Mouse (Mus musculus) heart, adult 2 months (tissue): ENCODE results near the gene Trat1. TPM values are rescaled to one million over a fixed set of nuclear protein-coding genes. Genes with fewer than 3 reads are reported as not detected.

Source experiments
- DNase-seq, 2 experiments: peaks; one replicate each; pipeline ENCODE4 v3.0.0; 2021
- H3K27ac ChIP-seq: fragments of 200-600 bp; 2 replicates; pipeline ENCODE4 v1.8.1; 2022
- H3K27me3 ChIP-seq: fragments of 200-500 bp; 2 replicates; pipeline ENCODE4 v1.6.1; 2012; ENCODE audit warnings: mild to moderate bottlenecking, low read length, inconsistent platforms, mixed read lengths; ENCODE audit not compliant: control insufficient read depth, insufficient read depth
- H3K36me3 ChIP-seq: fragments of 200-500 bp; 2 replicates; pipeline ENCODE4 v1.6.1; 2012; ENCODE audit warnings: low read length, inconsistent platforms; ENCODE audit not compliant: control insufficient read depth, insufficient read depth
- H3K4me1 ChIP-seq: fragments of 200-500 bp; 2 replicates; pipeline ENCODE4 v1.6.1; 2011; ENCODE audit warnings: low read length; ENCODE audit not compliant: control insufficient read depth, insufficient read depth
- H3K4me3 ChIP-seq: fragments of 200-600 bp; 2 replicates; pipeline ENCODE4 v1.8.1; 2022
- H3K79me2 ChIP-seq: fragments of 200-500 bp; replicated peaks from 2 replicates; pipeline ENCODE4 v1.6.1; 2012; ENCODE audit warnings: mild to moderate bottlenecking, inconsistent platforms, low read length, moderate library complexity, mixed read lengths; ENCODE audit not compliant: control insufficient read depth, insufficient read depth
- H3K9ac ChIP-seq: fragments of 200-500 bp; 2 replicates; pipeline ENCODE4 v1.6.1; 2012; ENCODE audit warnings: low read depth, mild to moderate bottlenecking, control low read depth, inconsistent platforms, low read length, mixed read lengths
- CTCF ChIP-seq: fragments of 200-600 bp; IDR thresholded peaks from 2 replicates; pipeline ENCODE4 v1.8.1; 2022; ENCODE audit warnings: antibody characterized with exemption, mild to moderate bottlenecking, moderate library complexity
- EP300 ChIP-seq: fragments of 200-500 bp; IDR thresholded peaks from 2 replicates; pipeline ENCODE4 v1.6.1; 2011; ENCODE audit warnings: low read depth, low read length, control low read depth; ENCODE audit not compliant: insufficient read depth
- POLR2A ChIP-seq: fragments of 200-500 bp; IDR thresholded peaks from 2 replicates; pipeline ENCODE4 v1.6.1; 2011; ENCODE audit warnings: mild to moderate bottlenecking, low read depth, low read length, control low read depth; ENCODE audit not compliant: insufficient read depth
- WGBS: fragments of 180-500 bp; shearing (Covaris S2); methylation state at CpG from one replicate; pipeline ENCODE4 v1.1.7; 2018; 5-methylcytosine and 5-hydroxymethylcytosine counted together
- intact Hi-C: fragments of 180-260 bp; cut with DNase I; formaldehyde crosslinking; loops from one replicate; pipeline ENCODE4 v1.15.1; 2025
- polyA plus RNA-seq: library from polyadenylated mRNA; depleted of rRNA; stranded (reverse); fragments of >200 nt; gene quantifications from 2 replicates; pipeline ENCODE4 v1.2.3, GENCODE M21; 2012
- total RNA-seq, 2 experiments: library from RNA; stranded (reverse); gene quantifications; 2 replicates each; pipeline ENCODE4 v1.2.3; 2021

Trat1 gene
- total and polyA plus RNA-seq, 3 experiments = 0.04 to 0.25 TPM; not detected in 1

DNA sequence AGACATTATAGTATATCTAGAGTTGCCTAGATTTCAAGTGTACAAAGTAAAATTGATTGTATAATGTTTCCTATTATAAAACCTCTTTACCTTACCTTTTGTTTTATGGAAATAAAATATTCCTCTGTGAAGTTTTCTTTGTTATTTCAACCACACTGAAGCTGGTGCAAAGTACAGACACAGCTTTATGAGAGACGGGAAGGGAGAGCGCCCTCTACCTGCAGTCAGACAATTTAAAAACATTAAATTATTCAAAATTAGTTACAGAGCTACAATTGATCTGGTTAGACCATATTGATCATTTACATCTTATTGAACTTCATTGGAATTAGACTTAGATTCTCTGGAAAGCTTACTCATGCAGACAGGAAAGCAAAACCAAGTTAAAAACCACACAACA lies 5.4 kb upstream of the Trat1 start:
- Histone ChIP-seq H3K27me3 (no peaks in the 10 kb centered on the region), H3K4me3 (no peak overlapping the region), H3K36me3 (no peaks in the 10 kb centered on the region), H3K4me1 (no peaks in the 10 kb centered on the region), H3K9ac (no peak overlapping the region), H3K79me2 (no peaks in the 10 kb centered on the region), H3K27ac (no peak overlapping the region)
- no peak for TF ChIP-seq EP300
- no peak for TF ChIP-seq CTCF
- TF ChIP-seq POLR2A = no peak
- WGBS = 54% methylated on average over 2 of the region's 2 CpGs
- intact Hi-C loops = no loop called here
- DNase-seq = no peak

DNA sequence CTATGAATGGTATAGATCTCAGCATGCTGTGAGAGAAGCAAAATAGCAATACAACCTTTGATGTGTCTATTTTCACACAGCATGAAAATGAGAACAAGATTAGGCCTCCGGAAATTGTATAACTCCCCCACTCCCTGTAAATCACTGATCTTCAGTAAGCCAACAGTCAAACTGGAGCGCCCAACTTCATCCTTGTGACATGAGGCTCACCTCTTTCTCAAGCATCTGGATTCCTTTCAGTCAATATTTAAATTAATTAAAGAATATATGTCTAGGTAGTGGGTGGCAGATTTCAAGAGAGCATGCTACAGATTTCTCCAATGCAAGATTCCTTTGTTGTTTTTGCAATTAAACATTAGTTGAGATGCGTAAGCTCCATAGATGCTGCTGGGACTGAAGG lies 2.6 kb downstream of the Trat1 start:
- TF ChIP-seq POLR2A (no peak), EP300 (no peak), CTCF (no peak)
- no peaks in the 10 kb centered on the region for H3K79me2 ChIP-seq
- no peaks in the 10 kb centered on the region for H3K36me3 ChIP-seq
- no peak overlapping the region for H3K9ac ChIP-seq
- no peaks in the 10 kb centered on the region for H3K4me1 ChIP-seq
- no peak for DNase-seq
- H3K27me3 ChIP-seq = no peaks in the 10 kb centered on the region
- H3K4me3 ChIP-seq = no peak overlapping the region
- H3K27ac ChIP-seq = no peak overlapping the region
- 91% methylated on average over 3 of the region's 3 CpGs for WGBS
- intact Hi-C loops = no loop called here

DNA sequence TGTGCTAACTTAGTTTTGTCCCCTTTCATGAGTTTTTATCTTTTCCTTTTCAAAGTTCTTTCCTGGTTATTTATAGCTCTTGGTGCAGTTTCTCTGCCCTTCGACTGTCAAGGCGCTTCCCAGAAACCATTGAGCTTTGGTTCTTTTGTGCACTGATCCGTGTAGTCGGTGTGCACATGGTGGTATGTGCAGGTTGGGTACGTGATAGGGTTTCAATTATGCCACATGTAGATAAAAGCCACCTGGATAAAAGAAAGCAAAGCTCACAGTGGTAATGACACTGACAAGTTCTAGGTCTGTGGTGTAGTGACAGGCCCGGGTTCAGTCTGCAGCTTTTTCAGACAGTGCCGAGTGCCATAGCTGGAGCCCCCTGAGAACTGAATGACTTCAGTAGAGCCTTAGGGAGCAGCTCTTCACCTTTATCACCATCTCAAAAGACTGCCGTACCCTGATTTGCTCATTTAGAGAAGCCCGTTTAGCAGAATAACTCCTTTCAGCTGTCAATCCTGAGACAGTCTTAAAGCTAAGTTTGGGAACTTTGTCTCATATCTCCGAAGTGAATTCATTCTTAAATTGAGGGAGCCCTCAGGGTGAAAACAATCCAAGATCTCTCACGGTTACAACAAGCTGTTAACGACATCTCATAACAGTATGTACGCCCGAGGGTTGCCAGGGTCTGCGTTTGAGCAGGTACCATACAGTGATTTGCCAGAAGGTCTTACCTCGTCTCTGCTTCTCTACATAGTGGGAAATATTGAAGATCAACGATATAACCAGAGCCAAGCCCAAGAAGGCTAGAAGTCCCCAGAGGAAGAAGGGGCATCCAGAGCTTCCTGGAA lies 11.0 kb downstream of the Trat1 start:
- DNase-seq = no peak
- no peak for TF ChIP-seq CTCF
- TF ChIP-seq EP300 = no peak
- no peak for TF ChIP-seq POLR2A
- Histone ChIP-seq H3K4me1 (no peaks in the 10 kb centered on the region), H3K36me3 (no peaks in the 10 kb centered on the region), H3K27ac (no peak overlapping the region), H3K9ac (no peak overlapping the region), H3K79me2 (no peaks in the 10 kb centered on the region), H3K4me3 (no peak overlapping the region), H3K27me3 (no peaks in the 10 kb centered on the region)
- intact Hi-C loops = no loop called here
- WGBS = 71% methylated on average over 17 of the region's 17 CpGs

DNA sequence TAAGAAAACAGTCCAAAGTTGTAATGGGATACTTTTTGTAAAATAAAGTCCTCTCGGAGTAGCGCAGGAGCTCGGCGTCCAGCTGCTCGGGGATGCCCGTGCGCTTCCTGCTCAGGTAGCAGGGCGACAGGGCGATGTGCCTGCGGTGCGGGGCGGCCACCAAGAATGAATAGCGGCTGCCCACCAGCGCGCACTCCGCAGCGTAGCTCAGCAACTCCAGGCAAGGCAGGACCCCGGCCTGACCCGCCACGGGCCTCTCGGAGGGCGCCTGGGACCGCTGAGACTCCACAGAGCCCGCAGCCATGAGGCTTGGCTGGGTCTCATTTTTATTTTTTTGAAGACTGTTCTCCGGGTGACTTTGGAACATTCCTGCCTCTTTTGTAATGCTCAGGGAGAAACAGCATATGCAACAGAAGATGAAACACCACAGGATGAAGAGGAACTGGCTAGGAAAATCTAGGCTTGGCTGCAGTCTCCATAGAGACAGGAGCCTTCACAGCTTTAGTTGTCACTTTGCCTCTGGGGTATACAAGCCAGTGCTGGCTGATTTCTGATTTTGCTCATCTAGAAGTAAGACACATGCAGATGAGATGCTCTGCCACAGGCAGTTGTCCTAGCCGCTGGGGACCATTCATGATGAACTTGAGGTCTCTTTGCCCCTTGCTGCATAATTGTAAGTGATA lies 21.5 kb downstream of the Trat1 start:
- no peak overlapping the region for H3K9ac ChIP-seq
- no peak overlapping the region for H3K27ac ChIP-seq
- H3K27me3 ChIP-seq = no peaks in the 10 kb centered on the region
- no peak for TF ChIP-seq POLR2A
- no peak for TF ChIP-seq CTCF
- TF ChIP-seq EP300 = no peak
- no peak overlapping the region for H3K4me3 ChIP-seq
- no peaks in the 10 kb centered on the region for H3K79me2 ChIP-seq
- no peaks in the 10 kb centered on the region for H3K36me3 ChIP-seq
- 21% methylated on average over 26 of the region's 26 CpGs for WGBS
- intact Hi-C loops = no loop called here
- H3K4me1 ChIP-seq = no peaks in the 10 kb centered on the region
- DNase-seq = no peak

DNA sequence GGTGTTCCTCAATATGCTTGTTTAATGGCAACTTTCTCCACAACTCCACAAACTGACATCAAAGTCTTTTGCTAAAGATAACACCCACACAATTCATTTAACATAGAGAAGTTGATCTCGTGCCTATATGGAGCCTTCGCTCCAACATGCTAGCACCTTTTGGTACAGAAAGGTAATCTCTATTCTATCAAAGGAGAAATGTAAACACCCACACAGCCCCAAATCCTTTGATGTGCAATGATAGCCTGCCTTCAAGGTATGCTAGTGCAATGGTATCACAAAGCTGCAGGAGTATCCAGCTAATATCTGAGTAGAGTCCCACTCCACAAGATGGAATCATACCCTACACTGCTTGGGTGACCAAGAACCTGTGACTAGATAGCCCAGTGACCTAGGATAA lies 26.4 kb downstream of the Trat1 start:
- TF ChIP-seq CTCF (no peak), POLR2A (no peak), EP300 (no peak)
- Histone ChIP-seq H3K4me1 (no peaks in the 10 kb centered on the region), H3K4me3 (no peak overlapping the region), H3K27me3 (no peaks in the 10 kb centered on the region), H3K27ac (no peak overlapping the region), H3K9ac (no peak overlapping the region), H3K79me2 (no peaks in the 10 kb centered on the region), H3K36me3 (no peaks in the 10 kb centered on the region)
- DNase-seq = no peak
- 71% methylated on average over 2 of the region's 2 CpGs for WGBS
- intact Hi-C loops = no loop called here

DNA sequence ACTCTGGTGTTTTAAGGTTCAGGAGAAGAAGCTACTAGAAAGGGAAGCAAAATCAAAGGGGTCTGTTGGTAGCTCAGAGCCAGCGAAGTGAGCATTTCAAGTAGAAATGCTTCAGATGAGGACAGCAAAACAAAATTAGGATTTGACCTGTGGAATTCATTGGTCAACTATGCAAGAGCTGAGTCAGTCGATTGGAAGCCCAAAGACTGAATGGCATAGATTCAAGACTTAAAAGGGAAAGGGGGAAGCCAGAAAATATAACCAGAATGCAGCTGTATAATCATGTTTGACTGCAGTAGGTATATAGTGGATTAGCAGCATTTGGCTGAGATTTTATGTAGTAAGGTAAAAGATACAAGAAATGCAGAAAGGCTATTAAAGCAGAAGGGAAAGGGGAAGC lies 26.8 kb downstream of the Trat1 start:
- intact Hi-C loops = no loop called here

More for the DNA sequence above, 26.8 kb downstream of the Trat1 start:
- Histone ChIP-seq H3K36me3 (no peaks in the 10 kb centered on the region), H3K4me1 (no peaks in the 10 kb centered on the region), H3K9ac (no peak overlapping the region), H3K79me2 (no peaks in the 10 kb centered on the region), H3K4me3 (no peak overlapping the region), H3K27me3 (no peaks in the 10 kb centered on the region), H3K27ac (no peak overlapping the region)
- TF ChIP-seq POLR2A (no peak), EP300 (no peak), CTCF (no peak)
- 63% methylated on average over 2 of the region's 2 CpGs for WGBS
- no peak for DNase-seq
